24 mouse cellular contexts compared by ENCODE assay signal in the genomic region with DNA sequence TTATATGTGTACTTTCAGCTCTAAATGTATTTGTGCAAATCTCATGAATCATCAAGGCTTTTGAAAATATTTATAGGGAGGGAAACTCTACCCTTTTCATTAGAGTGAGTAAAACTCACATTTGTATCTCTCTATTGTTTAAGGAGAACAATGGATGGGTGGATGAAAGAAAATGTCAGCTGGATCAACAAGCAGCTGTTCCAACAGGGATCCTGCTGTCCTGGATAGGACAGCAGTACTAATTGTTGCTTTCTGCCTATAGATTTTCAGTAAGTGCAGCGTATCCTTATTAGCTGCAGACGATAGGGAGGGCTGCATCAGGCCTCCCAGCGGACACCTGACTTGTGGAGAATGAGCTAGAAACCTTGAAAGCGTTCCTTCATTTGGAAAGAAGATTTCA.
"Had no signal": no experiment of that assay in that cellular context is flagged by ENCODE, and none has a peak within 500 bp of the region (broad histone marks: within the 10 kb centered on the region; RNA-seq: fewer than 3 reads in every experiment).

No protein-coding gene starts in this region.

- DNase-seq: gastrocnemius, adult 2 months; gastrocnemius, postnatal 10 days; gastrocnemius, postnatal 25 days; heart, adult 18-20 months; heart, postnatal 10 days; heart, postnatal 4 days; kidney, adult 18-20 months; kidney, adult 8-10 months; kidney, postnatal 14 days; kidney, postnatal 36 days; layer of hippocampus, adult 9-11 months; layer of hippocampus, postnatal 36 days; liver; liver, embryonic 13.5 days had no signal

- H3K4me2 ChIP-seq: heart, embryonic 12.5 days; hindbrain, embryonic 12.5 days; hindbrain, embryonic 14.5 days; intestine, embryonic 15.5 days; limb, embryonic 12.5 days; liver, embryonic 11.5 days; liver, embryonic 13.5 days had no signal

- H3K36me3 ChIP-seq: heart, embryonic 10.5 days; heart, embryonic 12.5 days; hindbrain, embryonic 10.5 days; hindbrain, embryonic 12.5 days; intestine, embryonic 15.5 days; limb, embryonic 10.5 days; limb, embryonic 12.5 days; liver, embryonic 13.5 days had no signal

- H3K27ac ChIP-seq: gastrocnemius, adult 2 months; heart, embryonic 10.5 days; hindbrain, embryonic 10.5 days; hindbrain, embryonic 12.5 days; hindbrain, embryonic 14.5 days; intestine, embryonic 15.5 days; kidney, postnatal 0 days; limb, embryonic 10.5 days; limb, embryonic 12.5 days; liver, embryonic 13.5 days had no signal

- H3K4me3 ChIP-seq: gastrocnemius, adult 2 months; heart, embryonic 10.5 days; heart, embryonic 12.5 days; hindbrain, embryonic 10.5 days; hindbrain, embryonic 12.5 days; intestine, embryonic 15.5 days; limb, embryonic 10.5 days; limb, embryonic 12.5 days; liver, embryonic 13.5 days had no signal

- H3K27me3 ChIP-seq: heart, embryonic 12.5 days; hindbrain, embryonic 12.5 days; intestine, embryonic 15.5 days; limb, embryonic 12.5 days; liver, embryonic 13.5 days had no signal
